Mouse (Mus musculus) CH12.LX (cell line): ENCODE data around the gene Car5b.

Experiments
- CHD1 ChIP-seq: IDR thresholded peaks from 2 replicates; pipeline ENCODE4 v1.6.1; 2012; ENCODE audit warnings: low read depth, low read length, improper control_type of control experiment, inconsistent platforms
- CTCF ChIP-seq, 2 experiments: IDR thresholded peaks in 1 of 2; conservative IDR thresholded peaks in 1 of 2; 2 replicates each; pipeline ENCODE4 v1.5.1; 2011 to 2012; ENCODE audit warnings: low read depth in 2 of 2, low read length in 2 of 2, improper control_type of control experiment in 1 of 2, inconsistent platforms in 1 of 2, mild to moderate bottlenecking in 1 of 2, moderate library complexity in 1 of 2
- HCFC1 ChIP-seq: IDR thresholded peaks from 2 replicates; pipeline ENCODE4 v1.6.1; 2012; ENCODE audit warnings: low read depth, mild to moderate bottlenecking, inconsistent platforms, low read length, improper control_type of control experiment
- IRF4 ChIP-seq: IDR thresholded peaks from 2 replicates; pipeline ENCODE4 v1.6.1; 2014; ENCODE audit warnings: low read depth, mild to moderate bottlenecking, inconsistent platforms, low read length, improper control_type of control experiment
- JUND ChIP-seq: conservative IDR thresholded peaks from 2 replicates; pipeline ENCODE4 v1.6.1; 2011; ENCODE audit warnings: low read depth, low read length, improper control_type of control experiment
- KAT2A ChIP-seq: IDR thresholded peaks from 2 replicates; pipeline ENCODE4 v1.6.1; 2012; ENCODE audit warnings: low read length, improper control_type of control experiment, inconsistent platforms; ENCODE audit not compliant: insufficient replicate concordance
- MAFK ChIP-seq: IDR thresholded peaks from 2 replicates; pipeline ENCODE4 v1.6.1; 2011; ENCODE audit warnings: low read length, improper control_type of control experiment; ENCODE audit not compliant: insufficient replicate concordance
- MYC ChIP-seq: IDR thresholded peaks from 2 replicates; pipeline ENCODE4 v1.6.1; 2011; ENCODE audit warnings: low read depth, mild to moderate bottlenecking, improper control_type of control experiment, low read length
- POLR2A ChIP-seq: IDR thresholded peaks from 2 replicates; pipeline ENCODE4 v1.6.1; 2011; ENCODE audit warnings: low read depth, mild to moderate bottlenecking, improper control_type of control experiment, low read length
- POLR2AphosphoS2 ChIP-seq: IDR thresholded peaks from 2 replicates; pipeline ENCODE4 v1.6.1; 2011; ENCODE audit warnings: low read depth, low read length, improper control_type of control experiment
- SMC3 ChIP-seq: IDR thresholded peaks from 2 replicates; pipeline ENCODE4 v1.6.1; 2011; ENCODE audit warnings: low read depth, low read length, improper control_type of control experiment
- TCF12 ChIP-seq: IDR thresholded peaks from 2 replicates; pipeline ENCODE4 v1.6.1; 2014; ENCODE audit warnings: low read depth, mild to moderate bottlenecking, inconsistent platforms, low read length, improper control_type of control experiment
- UBTF ChIP-seq: IDR thresholded peaks from 2 replicates; pipeline ENCODE4 v1.6.1; 2012; ENCODE audit warnings: low read depth, mild to moderate bottlenecking, inconsistent platforms, low read length, improper control_type of control experiment, moderate library complexity
- ZNF384 ChIP-seq: IDR thresholded peaks from 2 replicates; pipeline ENCODE4 v1.6.1; 2012; ENCODE audit warnings: low read depth, low read length, improper control_type of control experiment, inconsistent platforms

GRCm38 (mm10) chrX:164068968-164069367, 41.2 kb upstream of the Car5b start:
- no peak for TF ChIP-seq POLR2AphosphoS2
- no peak for TF ChIP-seq CHD1
- no peak for TF ChIP-seq CTCF (conservative IDR thresholded peaks at IDR 0.05 in 1 of 2, IDR thresholded peaks at IDR 0.05 in 1 of 2; ENCODE audit: low read depth in 2 of 2, low read length in 2 of 2)
- TF ChIP-seq TCF12 = no peak
- TF ChIP-seq MYC = no peak
- TF ChIP-seq MAFK = no peak
- TF ChIP-seq IRF4 = no peak
- TF ChIP-seq POLR2A = no peak
- no peak for TF ChIP-seq UBTF
- TF ChIP-seq HCFC1 = no peak
- TF ChIP-seq JUND = no peak
- no peak for TF ChIP-seq SMC3
- no peak for TF ChIP-seq KAT2A
- TF ChIP-seq ZNF384 = no peak
